22 mouse cellular contexts compared by ENCODE assay signal in genomic region chr9:66087062-66087461, GRCm38 (mm10). TPM values are rescaled to one million over a fixed set of nuclear protein-coding genes. Genes with fewer than 3 reads are reported as not detected.
DNase-seq lines count a peak whose midpoint lies in the region; ATAC-seq and TF ChIP-seq lines count a peak whose summit lies in the region.
"Had no signal": no experiment of that assay in that cellular context is flagged by ENCODE, and none has a peak within 500 bp of the region (broad histone marks: within the 10 kb centered on the region; RNA-seq: fewer than 3 reads in every experiment).

No protein-coding gene starts in this region.

- ATAC-seq in lung, embryonic 14.5 days (ENCODE audit: insufficient read depth), result no peak
- no peak for ATAC-seq in midbrain, embryonic 11.5 days (ENCODE audit: low FRiP score)
- ATAC-seq in midbrain, embryonic 16.5 days, result no peak
- ATAC-seq in midbrain, embryonic 13.5 days, result no peak
- no peak for ATAC-seq in midbrain, postnatal 0 days (ENCODE audit: low FRiP score)
- ATAC-seq: activated CD4-positive, CD25-positive, alpha-beta regulatory T cell, adult 4 months; CD4-positive, CD25-positive, alpha-beta regulatory T cell, adult 4 months; Patski had no signal

- H3K4me3 ChIP-seq in lung, embryonic 14.5 days (ENCODE audit: low read depth, low read length), result no peak overlapping the region
- no peak overlapping the region for H3K4me3 ChIP-seq in midbrain, embryonic 11.5 days (ENCODE audit: low read depth, low read length)
- no peak overlapping the region for H3K4me3 ChIP-seq in midbrain, embryonic 16.5 days (ENCODE audit: low read depth, low read length)
- H3K4me3 ChIP-seq in midbrain, embryonic 13.5 days (replicated peaks), result no peak overlapping the region
- no peak overlapping the region for H3K4me3 ChIP-seq in midbrain, postnatal 0 days (ENCODE audit: low read depth, low read length)
- no peak overlapping the region for H3K4me3 ChIP-seq in myocyte

- no peaks in the 10 kb centered on the region for H3K27me3 ChIP-seq in lung, embryonic 14.5 days (ENCODE audit: insufficient read depth, low read length)
- H3K27me3 ChIP-seq in midbrain, embryonic 11.5 days (ENCODE audit: control insufficient read depth, insufficient read depth, low read length), result no peaks in the 10 kb centered on the region
- H3K27me3 ChIP-seq in midbrain, embryonic 16.5 days (ENCODE audit: control insufficient read depth, insufficient read depth, low read depth, low read length), result no peaks in the 10 kb centered on the region
- H3K27me3 ChIP-seq in midbrain, embryonic 13.5 days, result no peaks in the 10 kb centered on the region
- no peaks in the 10 kb centered on the region for H3K27me3 ChIP-seq in midbrain, postnatal 0 days (ENCODE audit: insufficient read depth, low read length)
- H3K27me3 ChIP-seq in myocyte (ENCODE audit: control insufficient read depth, insufficient read depth, insufficient read length), result no peaks in the 10 kb centered on the region
- H3K27me3 ChIP-seq: CH12.LX, Patski had no signal

- TF ChIP-seq POLR2A in myocyte (IDR thresholded peaks at IDR 0.05; ENCODE audit: insufficient read length, low read depth), result no peak

- 0 out of 2 replicates have a peak overlapping the region, but pooled peaks have one; percentile 34 for H3K27ac ChIP-seq in lung, embryonic 14.5 days (ENCODE audit: low read depth)
- no peak overlapping the region for H3K27ac ChIP-seq in midbrain, embryonic 11.5 days (ENCODE audit: low read depth, low read length)
- no peak overlapping the region for H3K27ac ChIP-seq in midbrain, embryonic 16.5 days (ENCODE audit: low read length)
- H3K27ac ChIP-seq in midbrain, embryonic 13.5 days, result peak overlapping the region; percentile 7; the same call in 1 of the 2 replicates
- no peak overlapping the region for H3K27ac ChIP-seq in midbrain, postnatal 0 days (ENCODE audit: low read depth, low read length)

- no peaks in the 10 kb centered on the region for H3K4me1 ChIP-seq in lung, embryonic 14.5 days (ENCODE audit: insufficient read depth)
- no peaks in the 10 kb centered on the region for H3K4me1 ChIP-seq in midbrain, embryonic 11.5 days (ENCODE audit: control insufficient read depth, insufficient read depth, low read length)
- no peaks in the 10 kb centered on the region for H3K4me1 ChIP-seq in midbrain, embryonic 16.5 days (ENCODE audit: control insufficient read depth, insufficient read depth, low read length)
- no peaks in the 10 kb centered on the region for H3K4me1 ChIP-seq in midbrain, embryonic 13.5 days (replicated peaks)
- no peaks in the 10 kb centered on the region for H3K4me1 ChIP-seq in midbrain, postnatal 0 days (ENCODE audit: insufficient read depth, low read length)

- no peak overlapping the region for H3K4me2 ChIP-seq in lung, embryonic 14.5 days
- no peak overlapping the region for H3K4me2 ChIP-seq in midbrain, embryonic 11.5 days
- H3K4me2 ChIP-seq in midbrain, embryonic 16.5 days (ENCODE audit: low read length), result no peak overlapping the region
- no peak overlapping the region for H3K4me2 ChIP-seq in midbrain, embryonic 13.5 days (replicated peaks)
- no peak overlapping the region for H3K4me2 ChIP-seq in midbrain, postnatal 0 days (ENCODE audit: low read depth, low read length, poor library complexity, severe bottlenecking)
- no peak overlapping the region for H3K4me2 ChIP-seq in myocyte (ENCODE audit: low read depth)

- H3K79me2 ChIP-seq in myocyte (ENCODE audit: control insufficient read depth, insufficient read depth), result no peaks in the 10 kb centered on the region

- H3K36me3 ChIP-seq in lung, embryonic 14.5 days (ENCODE audit: insufficient read depth), result peaks cover 55% of the 10 kb centered on the region
- H3K36me3 ChIP-seq in midbrain, embryonic 11.5 days (ENCODE audit: control insufficient read depth, insufficient read depth, low read length), result peaks cover 3% of the 10 kb centered on the region
- H3K36me3 ChIP-seq in midbrain, embryonic 16.5 days (ENCODE audit: control insufficient read depth, insufficient read depth, low read length), result peaks cover 28% of the 10 kb centered on the region
- H3K36me3 ChIP-seq in midbrain, embryonic 13.5 days, result peaks cover 60% of the 10 kb centered on the region
- peaks cover 36% of the 10 kb centered on the region for H3K36me3 ChIP-seq in midbrain, postnatal 0 days (ENCODE audit: insufficient read depth, low read length)
- H3K36me3 ChIP-seq in myocyte (ENCODE audit: control insufficient read depth, insufficient read depth), result peaks cover 17% of the 10 kb centered on the region

- no peak overlapping the region for H3ac ChIP-seq in myocyte (ENCODE audit: control insufficient read depth, insufficient read length)

- 88% methylated on average over 7 of the region's 7 CpGs for WGBS in lung, embryonic 14.5 days
- WGBS in midbrain, embryonic 11.5 days, result 97% methylated on average over 7 of the region's 7 CpGs
- 89% methylated on average over 7 of the region's 7 CpGs for WGBS in midbrain, embryonic 16.5 days
- 95% methylated on average over 7 of the region's 7 CpGs for WGBS in midbrain, embryonic 13.5 days
- WGBS in midbrain, postnatal 0 days, result 92% methylated on average over 7 of the region's 7 CpGs

- no peak overlapping the region for H3K9ac ChIP-seq in lung, embryonic 14.5 days
- no peak overlapping the region for H3K9ac ChIP-seq in midbrain, embryonic 11.5 days (ENCODE audit: low read length)
- no peak overlapping the region for H3K9ac ChIP-seq in midbrain, embryonic 16.5 days (ENCODE audit: low read depth, low read length)
- H3K9ac ChIP-seq in midbrain, embryonic 13.5 days (replicated peaks), result no peak overlapping the region
- no peak overlapping the region for H3K9ac ChIP-seq in midbrain, postnatal 0 days (replicated peaks; ENCODE audit: low read length, poor library complexity, severe bottlenecking)

- TF ChIP-seq CTCF in lung, embryonic 14.5 days (IDR thresholded peaks at IDR 0.05; ENCODE audit: low read depth), result no peak
- TF ChIP-seq CTCF in midbrain, postnatal 0 days (IDR thresholded peaks at IDR 0.05), result no peak

- intact Hi-C loops in gastrocnemius, postnatal 14 days (cut with DNase I; ENCODE audit: low total_unique reads), result no loop called here

- DNase-seq in lung, embryonic 14.5 days, result no peak
- DNase-seq in lung, postnatal 25 days (ENCODE audit: low spot score), result no peak
- DNase-seq in midbrain, embryonic 11.5 days (ENCODE audit: low spot score, missing footprints), result peak; percentile 76
- no peak for DNase-seq in midbrain, postnatal 0 days (ENCODE audit: low spot score)
- no peak for DNase-seq in gastrocnemius, postnatal 14 days
- DNase-seq: adrenal gland, adult 2 months; adrenal gland, adult 8-10 months; adrenal gland, postnatal 10 days; adrenal gland, postnatal 14 days; adrenal gland, postnatal 25 days; adrenal gland, postnatal 36 days; B cell, adult 2 months; cerebellum, adult 11 months; cerebellum, adult 11-12 months had no signal

- no peaks in the 10 kb centered on the region for H3K9me3 ChIP-seq in lung, embryonic 14.5 days (ENCODE audit: low read depth, low read length)
- H3K9me3 ChIP-seq in midbrain, embryonic 11.5 days (ENCODE audit: control insufficient read depth, low read length), result no peaks in the 10 kb centered on the region
- no peaks in the 10 kb centered on the region for H3K9me3 ChIP-seq in midbrain, embryonic 16.5 days (replicated peaks; ENCODE audit: control insufficient read depth, low read length, poor library complexity, severe bottlenecking)
- H3K9me3 ChIP-seq in midbrain, embryonic 13.5 days, result no peaks in the 10 kb centered on the region
- no peaks in the 10 kb centered on the region for H3K9me3 ChIP-seq in midbrain, postnatal 0 days (ENCODE audit: low read length)
- H3K9me3 ChIP-seq: G1E had no signal

RNA-seq across cellular contexts. Expression of gene Snx22, which starts 17.5 kb away (rescaled TPM):
- polyA plus RNA-seq in lung, embryonic 14.5 days (2014; fragmentation: Nextera tagmentation; extraction: Ambion mirVana), result 11.0 and 11.1 TPM in 2 replicates
- polyA plus RNA-seq in midbrain, embryonic 11.5 days (2014; fragmentation: Nextera tagmentation; extraction: Ambion mirVana), result 1.8 and 2.2 TPM in 2 replicates
- 11.2 and 13.1 TPM in 2 replicates for polyA plus RNA-seq in midbrain, embryonic 16.5 days (2015; fragmentation: Nextera tagmentation; extraction: Ambion mirVana)
- polyA plus RNA-seq in midbrain, embryonic 13.5 days (2015; fragmentation: Nextera tagmentation; extraction: Ambion mirVana), result 4.0 and 4.9 TPM in 2 replicates
- total RNA-seq in midbrain, postnatal 0 days (2014; rRNA removed), result 6.7 and 7.4 TPM in 2 replicates
- 9.6 and 11.1 TPM in 2 replicates for polyA plus RNA-seq in midbrain, postnatal 0 days (2015; fragmentation: Nextera tagmentation; extraction: Ambion mirVana)
- polyA plus RNA-seq in myocyte (2012; fragmentation: generic; extraction: Trizol), result 1.8 TPM
- total RNA-seq in gastrocnemius, postnatal 14 days (2021), result under 1 TPM; 0.41 to 0.55 TPM
- polyA plus RNA-seq: G1E had no signal

RNA-seq across cellular contexts. Expression of gene Ppib, which starts 27.0 kb away (rescaled TPM):
- 654 and 655 TPM in 2 replicates for polyA plus RNA-seq in lung, embryonic 14.5 days (2014; fragmentation: Nextera tagmentation; extraction: Ambion mirVana)
- 490 and 501 TPM in 2 replicates for polyA plus RNA-seq in midbrain, embryonic 11.5 days (2014; fragmentation: Nextera tagmentation; extraction: Ambion mirVana)
- polyA plus RNA-seq in midbrain, embryonic 16.5 days (2015; fragmentation: Nextera tagmentation; extraction: Ambion mirVana), result 304 and 313 TPM in 2 replicates
- 338 and 358 TPM in 2 replicates for polyA plus RNA-seq in midbrain, embryonic 13.5 days (2015; fragmentation: Nextera tagmentation; extraction: Ambion mirVana)
- total RNA-seq in midbrain, postnatal 0 days (2014; rRNA removed), result 209 and 255 TPM in 2 replicates
- 339 and 341 TPM in 2 replicates for polyA plus RNA-seq in midbrain, postnatal 0 days (2015; fragmentation: Nextera tagmentation; extraction: Ambion mirVana)
- polyA plus RNA-seq in myocyte (2012; fragmentation: generic; extraction: Trizol), result 651 TPM
- total RNA-seq in gastrocnemius, postnatal 14 days (2021), result 100 to 1,000 TPM; 114 to 138 TPM

RNA-seq across cellular contexts. Expression of gene Snx1, which starts 39.3 kb away (rescaled TPM):
- 116 TPM in 2 replicates for polyA plus RNA-seq in lung, embryonic 14.5 days (2014; fragmentation: Nextera tagmentation; extraction: Ambion mirVana)
- polyA plus RNA-seq in midbrain, embryonic 11.5 days (2014; fragmentation: Nextera tagmentation; extraction: Ambion mirVana), result 147 and 150 TPM in 2 replicates
- 68.0 and 78.3 TPM in 2 replicates for polyA plus RNA-seq in midbrain, embryonic 16.5 days (2015; fragmentation: Nextera tagmentation; extraction: Ambion mirVana)
- 101 and 104 TPM in 2 replicates for polyA plus RNA-seq in midbrain, embryonic 13.5 days (2015; fragmentation: Nextera tagmentation; extraction: Ambion mirVana)
- total RNA-seq in midbrain, postnatal 0 days (2014; rRNA removed), result 42.3 and 47.1 TPM in 2 replicates
- 38.1 and 44.0 TPM in 2 replicates for polyA plus RNA-seq in midbrain, postnatal 0 days (2015; fragmentation: Nextera tagmentation; extraction: Ambion mirVana)
- polyA plus RNA-seq in myocyte (2012; fragmentation: generic; extraction: Trizol), result 82.9 TPM
- 10 to 100 TPM; 23.8 to 24.0 TPM for total RNA-seq in gastrocnemius, postnatal 14 days (2021)

RNA-seq across cellular contexts. Expression of gene Ciao2a, which starts 39.3 kb away (rescaled TPM):
- 145 and 151 TPM in 2 replicates for polyA plus RNA-seq in lung, embryonic 14.5 days (2014; fragmentation: Nextera tagmentation; extraction: Ambion mirVana)
- polyA plus RNA-seq in midbrain, embryonic 11.5 days (2014; fragmentation: Nextera tagmentation; extraction: Ambion mirVana), result 156 and 171 TPM in 2 replicates
- 61.0 and 69.5 TPM in 2 replicates for polyA plus RNA-seq in midbrain, embryonic 16.5 days (2015; fragmentation: Nextera tagmentation; extraction: Ambion mirVana)
- 102 and 104 TPM in 2 replicates for polyA plus RNA-seq in midbrain, embryonic 13.5 days (2015; fragmentation: Nextera tagmentation; extraction: Ambion mirVana)
- total RNA-seq in midbrain, postnatal 0 days (2014; rRNA removed), result 27.5 and 28.2 TPM in 2 replicates
- polyA plus RNA-seq in midbrain, postnatal 0 days (2015; fragmentation: Nextera tagmentation; extraction: Ambion mirVana), result 62.1 and 65.7 TPM in 2 replicates
- polyA plus RNA-seq in myocyte (2012; fragmentation: generic; extraction: Trizol), result 42.4 TPM
- 10 to 100 TPM; 35.7 to 38.3 TPM for total RNA-seq in gastrocnemius, postnatal 14 days (2021)

Comparison
In these comparisons a context has a peak if more than half of its experiments do, and no peak if none do; other contexts are left out.
1. H3K27ac ChIP-seq: peak in lung, embryonic 14.5 days (single experiment) and midbrain, embryonic 13.5 days (single experiment); none in midbrain, embryonic 11.5 days (single experiment), midbrain, embryonic 16.5 days (single experiment) and midbrain, postnatal 0 days (single experiment).